Mouse (Mus musculus) layer of hippocampus, postnatal 36 days (tissue): ENCODE measurements around the gene Hrh2. TPM values are rescaled to one million over a fixed set of nuclear protein-coding genes. Genes with fewer than 3 reads are reported as not detected.

Experiments used
- DNase-seq, 2 experiments: peaks; one replicate each; pipeline ENCODE4 v3.0.0; 2022
- total RNA-seq, 2 experiments: library from RNA; stranded (reverse); gene quantifications; 2 replicates each; pipeline ENCODE4 v1.2.3; 2021

Hrh2 gene
- total RNA-seq, 2 experiments from 2014 or later = 6.6 to 7.0 TPM

- no peak for DNase-seq
Observed at GRCm38 (mm10) chr13:54269087-54269486, 77.2 kb downstream of the Hrh2 start.

GRCm38 (mm10) chr13:54269628-54270027, 77.7 kb downstream of the Hrh2 start:
- peak; percentile 47 to 48 for DNase-seq

GRCm38 (mm10) chr13:54272076-54272475, 80.1 kb downstream of the Hrh2 start:
- no peak for DNase-seq

DNA sequence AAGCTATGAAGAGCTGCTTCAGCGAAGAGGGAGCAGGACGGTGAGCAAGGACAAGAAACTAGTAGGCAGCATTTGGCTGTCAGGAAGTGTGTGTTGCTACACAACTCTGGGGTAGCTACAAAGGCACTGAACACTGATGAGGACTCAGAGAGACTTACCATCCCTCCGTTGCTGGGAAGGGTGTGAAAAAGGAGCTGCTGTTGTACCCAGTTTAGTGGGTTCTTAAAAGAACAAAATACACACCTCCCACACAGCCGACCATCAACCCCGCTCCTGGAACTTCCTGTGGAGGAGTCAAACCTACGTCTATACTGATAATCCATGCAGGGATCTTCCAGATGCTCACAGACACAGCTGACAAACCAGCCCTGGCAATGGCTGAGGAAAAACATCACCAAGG, 85.5 kb downstream of the Hrh2 start:
- no peak for DNase-seq

GRCm38 (mm10) chr13:54280366-54280765, 88.4 kb downstream of the Hrh2 start:
- no peak for DNase-seq

DNA sequence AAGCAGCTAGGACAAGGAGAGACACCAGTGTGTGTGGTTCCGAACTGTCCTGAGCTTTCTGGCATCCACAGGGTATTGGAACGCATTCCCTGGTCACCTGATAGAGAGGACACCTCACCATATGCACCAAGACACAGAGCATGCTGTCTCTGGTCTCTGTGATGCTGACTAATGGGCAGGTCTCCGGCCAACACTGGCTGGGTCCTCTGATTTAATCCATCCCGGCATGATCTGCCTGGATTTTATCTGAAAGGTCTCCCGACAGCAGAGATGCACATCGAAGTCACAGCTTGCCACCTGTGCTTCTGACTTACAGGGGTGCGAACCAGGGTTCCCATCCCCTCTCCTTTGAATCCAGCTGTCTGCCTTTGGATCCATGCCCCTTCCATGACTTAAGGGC, 89.2 kb downstream of the Hrh2 start:
- DNase-seq = no peak

DNA sequence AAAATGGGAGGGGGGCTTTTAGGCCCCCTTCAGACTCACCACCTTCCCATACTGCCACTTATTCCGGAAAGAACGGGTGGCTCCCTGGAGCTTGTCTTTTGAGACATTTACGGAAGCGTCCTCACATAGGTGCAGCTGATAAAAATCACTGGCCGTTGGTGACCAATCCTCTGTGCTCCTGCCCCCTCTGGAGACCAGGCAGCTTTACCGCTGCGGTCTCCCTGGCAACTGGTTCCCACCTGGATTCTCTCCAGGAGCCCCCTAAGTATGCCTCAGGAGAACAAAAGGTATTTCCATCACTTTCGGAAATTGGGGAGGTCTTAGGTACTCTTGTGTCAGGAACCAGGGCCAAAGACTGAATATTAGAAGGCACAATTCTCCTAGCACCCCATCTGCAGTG, 89.7 kb downstream of the Hrh2 start:
- no peak for DNase-seq

- DNase-seq = peak in 1 of 2 experiments; percentile 29
Observed at GRCm38 (mm10) chr13:54282149-54282860, 90.4 kb downstream of the Hrh2 start.

DNA sequence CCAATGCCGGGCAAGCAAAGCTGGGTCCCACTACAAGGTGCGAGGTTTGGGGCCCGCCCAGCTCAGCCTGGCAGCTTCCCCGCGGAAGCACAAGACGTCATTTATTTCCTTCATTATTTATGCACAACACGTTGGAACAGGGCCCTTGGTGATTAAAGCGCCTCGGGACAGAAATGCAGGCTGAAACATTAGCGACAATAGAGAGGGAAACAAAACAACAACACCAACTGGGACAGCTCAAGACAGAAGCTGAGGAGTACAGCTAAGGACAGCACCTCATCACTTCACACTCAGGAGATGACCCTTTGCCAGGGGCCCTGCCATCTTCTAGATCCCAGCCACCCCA, 90.9 kb downstream of the Hrh2 start:
- DNase-seq = peak in 1 of 2 experiments; percentile 25

Other genes with a start within 250 kb of the Hrh2 start
- gene Drd1, start 136.4 kb upstream of the Hrh2 start, total RNA-seq = 1 to 10 TPM; 5.2 to 5.7 TPM
- gene Sfxn1, start 120.3 kb upstream of the Hrh2 start, total RNA-seq = 10 to 100 TPM; 42.7 to 45.5 TPM
- gene Cplx2, start 179.2 kb downstream of the Hrh2 start, total RNA-seq = 100 to 1,000 TPM; 968 to 982 TPM